Mouse (Mus musculus) bone marrow, adult 2 months (tissue): ENCODE data around the gene Mapk11.

Source experiments
- CTCF ChIP-seq: fragments of 200-500 bp; IDR thresholded peaks from 2 replicates; pipeline ENCODE4 v1.5.1; 2011; ENCODE audit warnings: low read length, control low read depth; ENCODE audit not compliant: control insufficient read depth, insufficient read depth
- POLR2A ChIP-seq: fragments of 200-500 bp; IDR thresholded peaks from 2 replicates; pipeline ENCODE4 v1.6.1; 2011; ENCODE audit warnings: low read depth, mild to moderate bottlenecking, control low read depth, low read length, borderline replicate concordance; ENCODE audit not compliant: control insufficient read depth

GRCm38 (mm10) chr15:89141443-89141842 is 8.0 kb downstream of the Mapk11 start:
- TF ChIP-seq CTCF (no peak), POLR2A (no peak)
